Mouse (Mus musculus) liver, embryonic 14.5 days (tissue): Measurements from ENCODE around the gene Tmem94.

ENCODE experiments used
- CTCF ChIP-seq: IDR thresholded peaks from 2 replicates; pipeline ENCODE4 v1.5.1; 2016; ENCODE audit warnings: antibody characterized with exemption, low read depth, control low read depth
- EP300 ChIP-seq: IDR thresholded peaks from 2 replicates; pipeline ENCODE4 v1.6.1; 2016; ENCODE audit warnings: antibody characterized with exemption, low read depth

GRCm38 (mm10) chr11:115742926-115743325 is 22.3 kb upstream of the Tmem94 start:
- TF ChIP-seq EP300 (no peak), CTCF (no peak)
